In genomic region chr10:20818548-20818947, GRCm38 (mm10) we compare ENCODE assay signal across 16 mouse cellular contexts.
"Had no signal": no experiment of that assay in that cellular context is flagged by ENCODE, and none has a peak within 500 bp of the region (broad histone marks: within the 10 kb centered on the region; RNA-seq: fewer than 3 reads in every experiment).

No protein-coding gene starts in this region.

- H3K9ac ChIP-seq: liver, embryonic 13.5 days; midbrain, embryonic 12.5 days; midbrain, embryonic 15.5 days; neural tube, embryonic 13.5 days; stomach, embryonic 15.5 days had no signal

- H3K27ac ChIP-seq: liver, embryonic 13.5 days; midbrain, embryonic 12.5 days; midbrain, embryonic 15.5 days; neural tube, embryonic 13.5 days; stomach, embryonic 15.5 days had no signal

- H3K27me3 ChIP-seq: liver, embryonic 13.5 days; midbrain, embryonic 12.5 days; midbrain, embryonic 15.5 days; neural tube, embryonic 13.5 days; stomach, embryonic 15.5 days had no signal

- H3K4me2 ChIP-seq: liver, embryonic 13.5 days; midbrain, embryonic 12.5 days; midbrain, embryonic 15.5 days; neural tube, embryonic 13.5 days; stomach, embryonic 15.5 days had no signal

- ATAC-seq: midbrain, embryonic 15.5 days had no signal

- H3K9me3 ChIP-seq: liver, embryonic 13.5 days; midbrain, embryonic 12.5 days; midbrain, embryonic 15.5 days; neural tube, embryonic 13.5 days; stomach, embryonic 15.5 days had no signal

- H3K4me1 ChIP-seq: liver, embryonic 13.5 days; midbrain, embryonic 12.5 days; midbrain, embryonic 15.5 days; neural tube, embryonic 13.5 days; stomach, embryonic 15.5 days had no signal

- H3K36me3 ChIP-seq: liver, embryonic 13.5 days; midbrain, embryonic 12.5 days; midbrain, embryonic 15.5 days; neural tube, embryonic 13.5 days; stomach, embryonic 15.5 days had no signal

- DNase-seq: kidney, adult 9 months; kidney, postnatal 14 days; kidney, postnatal 4 days; liver, embryonic 13.5 days; lung, adult 2 months; lung, postnatal 14 days; lung, postnatal 4 days; retina, postnatal 1 day; right cerebral cortex, postnatal 14 days; right cerebral cortex, postnatal 4 days; thymus, adult 18-20 months; thymus, postnatal 36 days had no signal

- H3K4me3 ChIP-seq: liver, embryonic 13.5 days; midbrain, embryonic 12.5 days; midbrain, embryonic 15.5 days; neural tube, embryonic 13.5 days; stomach, embryonic 15.5 days had no signal
